Mouse (Mus musculus) cerebellum, postnatal 10 days (tissue): Measurements from ENCODE around the gene Zfp110.
"Not testable (repeated sequence)": the region's sequence is repeated elsewhere in the genome, so short reads cannot be mapped to it uniquely, and the experiment has no call there.

Source experiments
- DNase-seq, 2 experiments: peaks; one replicate each; pipeline ENCODE4 v3.0.0; 2021; ENCODE audit warnings: mixed read lengths in 2 of 2

The Zfp110 gene

GRCm38 (mm10) chr7:12834162-12835120, at the start of gene Zfp110:
Gene Zfp110 (plus strand): TSS chr7:12834761.
- peak; percentile 89 to 92 for DNase-seq

GRCm38 (mm10) chr7:12787333-12787732, 47.2 kb upstream of the Zfp110 start:
- peak in 1 of 2 experiments; percentile 18 for DNase-seq

- DNase-seq, result peak; percentile 39 to 60
Observed at GRCm38 (mm10) chr7:12788025-12788424, 46.5 kb upstream of the Zfp110 start.

- not testable (repeated sequence) for DNase-seq
Observed at GRCm38 (mm10) chr7:12792624-12793023, 41.9 kb upstream of the Zfp110 start.

GRCm38 (mm10) chr7:12797971-12798370, 36.6 kb upstream of the Zfp110 start:
- DNase-seq, result no peak

GRCm38 (mm10) chr7:12799554-12799953, 35.0 kb upstream of the Zfp110 start:
- DNase-seq, result no peak

- DNase-seq, result peak; percentile 91 to 92
Observed at GRCm38 (mm10) chr7:12802866-12803726, 31.5 kb upstream of the Zfp110 start, which contains the start of gene Zscan18. Gene Zscan18 (minus strand): TSS chr7:12803635.

- no peak for DNase-seq
Observed at GRCm38 (mm10) chr7:12803727-12804071, 30.9 kb upstream of the Zfp110 start.

GRCm38 (mm10) chr7:12815566-12815965, 19.0 kb upstream of the Zfp110 start:
- DNase-seq, result peak in 1 of 2 experiments; percentile 14

- peak; percentile 96 for DNase-seq
Observed at GRCm38 (mm10) chr7:12818521-12819295, 15.9 kb upstream of the Zfp110 start, which contains the start of gene Zfp329. Gene Zfp329 (minus strand): TSS chr7:12818858.

- DNase-seq, result peak; percentile 52 to 59
Observed at GRCm38 (mm10) chr7:12835193-12835671, 671 bp downstream of the Zfp110 start.

GRCm38 (mm10) chr7:12835779-12836178, 1.2 kb downstream of the Zfp110 start:
- no peak for DNase-seq

- DNase-seq, result peak; percentile 38 to 74
Observed at GRCm38 (mm10) chr7:12874301-12874700, 39.7 kb downstream of the Zfp110 start.

- DNase-seq, result no peak
Observed at GRCm38 (mm10) chr7:12880036-12880435, 45.5 kb downstream of the Zfp110 start.

GRCm38 (mm10) chr7:12880497-12880896, 45.9 kb downstream of the Zfp110 start:
- peak in 1 of 2 experiments; percentile 15 for DNase-seq

- DNase-seq, result peak; percentile 97 to 98
Observed at GRCm38 (mm10) chr7:12880911-12881660, 46.5 kb downstream of the Zfp110 start, which contains the start of gene Zfp128. Gene Zfp128 (plus strand): TSS chr7:12881177.

- no peak for DNase-seq
Observed at GRCm38 (mm10) chr7:12886563-12887266, 52.2 kb downstream of the Zfp110 start.

GRCm38 (mm10) chr7:12887585-12887984, 53.0 kb downstream of the Zfp110 start:
- DNase-seq, result no peak

- no peak for DNase-seq
Observed at GRCm38 (mm10) chr7:12890928-12891327, 56.4 kb downstream of the Zfp110 start.

GRCm38 (mm10) chr7:12891334-12891733, 56.8 kb downstream of the Zfp110 start:
- DNase-seq, result no peak
